Mouse (Mus musculus) 416B (cell line): ENCODE data around the gene Chn1.

ENCODE experiments used
- DNase-seq: peaks from one replicate; pipeline ENCODE4 v3.0.0; 2011; ENCODE audit warnings: low read depth

Gene Chn1

GRCm38 (mm10) chr2:73774786-73775682, at the start of gene Chn1:
TSS of gene Chn1 (minus strand) at chr2:73775346.
- no peak for DNase-seq

- peak; percentile 28 for DNase-seq
Measured at GRCm38 (mm10) chr2:73818742-73819141, 43.6 kb upstream of the Chn1 start.

GRCm38 (mm10) chr2:73807609-73808008, 32.5 kb upstream of the Chn1 start:
- no peak for DNase-seq

- DNase-seq = peak; percentile 19
Measured at GRCm38 (mm10) chr2:73800127-73800526, 25.0 kb upstream of the Chn1 start.

GRCm38 (mm10) chr2:73798786-73799185, 23.6 kb upstream of the Chn1 start:
- no peak for DNase-seq

GRCm38 (mm10) chr2:73798136-73798535, 23.0 kb upstream of the Chn1 start:
- DNase-seq = no peak

GRCm38 (mm10) chr2:73791846-73792630, 16.9 kb upstream of the Chn1 start:
- no peak for DNase-seq

- DNase-seq = no peak
Measured at GRCm38 (mm10) chr2:73790332-73790731, 15.2 kb upstream of the Chn1 start.

- DNase-seq = no peak
Measured at GRCm38 (mm10) chr2:73788395-73788794, 13.2 kb upstream of the Chn1 start.

- DNase-seq = peak; percentile 39
Measured at GRCm38 (mm10) chr2:73782371-73782905, 7.3 kb upstream of the Chn1 start.

- DNase-seq = no peak
Measured at GRCm38 (mm10) chr2:73780321-73781010, 5.3 kb upstream of the Chn1 start.

GRCm38 (mm10) chr2:73779796-73780195, 4.7 kb upstream of the Chn1 start:
- no peak for DNase-seq

GRCm38 (mm10) chr2:73779016-73779595, 4.0 kb upstream of the Chn1 start:
- DNase-seq = no peak

- DNase-seq = no peak
Measured at GRCm38 (mm10) chr2:73776936-73777335, 1.8 kb upstream of the Chn1 start.

GRCm38 (mm10) chr2:73775683-73776310, 651 bp upstream of the Chn1 start:
- no peak for DNase-seq

- DNase-seq = no peak
Measured at GRCm38 (mm10) chr2:73772945-73773344, 2.2 kb downstream of the Chn1 start.

- no peak for DNase-seq
Measured at GRCm38 (mm10) chr2:73768669-73769068, 6.5 kb downstream of the Chn1 start.

- no peak for DNase-seq
Measured at GRCm38 (mm10) chr2:73763541-73763940, 11.6 kb downstream of the Chn1 start.

GRCm38 (mm10) chr2:73759899-73760298, 15.2 kb downstream of the Chn1 start:
- DNase-seq = no peak

GRCm38 (mm10) chr2:73759027-73759426, 16.1 kb downstream of the Chn1 start:
- no peak for DNase-seq

- no peak for DNase-seq
Measured at GRCm38 (mm10) chr2:73747297-73747696, 27.8 kb downstream of the Chn1 start.
